Mouse (Mus musculus): ENCODE results near the gene Selenon.

The Selenon gene

GRCm38 (mm10) chr4:134578407-134578806, 26.4 kb upstream of the Selenon start:
- DNase-seq (ENCODE audit: low read depth, low spot score): no peak

- no peak for DNase-seq (ENCODE audit: low read depth, low spot score)
Measured at GRCm38 (mm10) chr4:134577281-134577680, 25.3 kb upstream of the Selenon start.

- DNase-seq (ENCODE audit: low read depth, low spot score): peak; percentile 64
Measured at GRCm38 (mm10) chr4:134575486-134575885, 23.5 kb upstream of the Selenon start.

GRCm38 (mm10) chr4:134572449-134573300, 20.7 kb upstream of the Selenon start:
- no peak for DNase-seq (ENCODE audit: low read depth, low spot score)

- DNase-seq (ENCODE audit: low read depth, low spot score): no peak
Measured at GRCm38 (mm10) chr4:134570704-134571451, 18.9 kb upstream of the Selenon start.

- DNase-seq (ENCODE audit: low read depth, low spot score): no peak
Measured at GRCm38 (mm10) chr4:134569831-134570230, 17.9 kb upstream of the Selenon start.

GRCm38 (mm10) chr4:134569205-134569604, 17.2 kb upstream of the Selenon start:
- DNase-seq (ENCODE audit: low read depth, low spot score): no peak

- DNase-seq (ENCODE audit: low read depth, low spot score): no peak
Measured at GRCm38 (mm10) chr4:134567377-134568226, 15.6 kb upstream of the Selenon start.

GRCm38 (mm10) chr4:134564093-134564492, 12.1 kb upstream of the Selenon start:
- DNase-seq (ENCODE audit: low read depth, low spot score): no peak

GRCm38 (mm10) chr4:134563624-134564023, 11.7 kb upstream of the Selenon start:
- DNase-seq (ENCODE audit: low read depth, low spot score): no peak

- no peak for DNase-seq (ENCODE audit: low read depth, low spot score)
Measured at GRCm38 (mm10) chr4:134562014-134562413, 10.0 kb upstream of the Selenon start.

GRCm38 (mm10) chr4:134560699-134561098, 8.7 kb upstream of the Selenon start:
- no peak for DNase-seq (ENCODE audit: low read depth, low spot score)

GRCm38 (mm10) chr4:134559154-134559553, 7.2 kb upstream of the Selenon start:
- no peak for DNase-seq (ENCODE audit: low read depth, low spot score)

- no peak for DNase-seq (ENCODE audit: low read depth, low spot score)
Measured at GRCm38 (mm10) chr4:134558570-134559113, 6.7 kb upstream of the Selenon start.

- DNase-seq (ENCODE audit: low read depth, low spot score): no peak
Measured at GRCm38 (mm10) chr4:134557626-134558249, 5.8 kb upstream of the Selenon start.

- DNase-seq (ENCODE audit: low read depth, low spot score): no peak
Measured at GRCm38 (mm10) chr4:134555956-134556580, 4.1 kb upstream of the Selenon start.

GRCm38 (mm10) chr4:134553631-134554030, 1.7 kb upstream of the Selenon start:
- DNase-seq (ENCODE audit: low read depth, low spot score): no peak

GRCm38 (mm10) chr4:134549899-134550298, 2.1 kb downstream of the Selenon start:
- DNase-seq (ENCODE audit: low read depth, low spot score): no peak

GRCm38 (mm10) chr4:134548169-134548938, 3.6 kb downstream of the Selenon start:
- no peak for DNase-seq (ENCODE audit: low read depth, low spot score)

Measured in mesoderm, embryonic 11.5 days (tissue).